Mouse (Mus musculus): ENCODE results near the gene Rnpepl1. TPM values are rescaled to one million over a fixed set of nuclear protein-coding genes. Genes with fewer than 3 reads are reported as not detected.

Rnpepl1 gene
- total and polyA plus RNA-seq, 3 experiments: 5.1 to 20.2 (median 14.6) TPM

DNA sequence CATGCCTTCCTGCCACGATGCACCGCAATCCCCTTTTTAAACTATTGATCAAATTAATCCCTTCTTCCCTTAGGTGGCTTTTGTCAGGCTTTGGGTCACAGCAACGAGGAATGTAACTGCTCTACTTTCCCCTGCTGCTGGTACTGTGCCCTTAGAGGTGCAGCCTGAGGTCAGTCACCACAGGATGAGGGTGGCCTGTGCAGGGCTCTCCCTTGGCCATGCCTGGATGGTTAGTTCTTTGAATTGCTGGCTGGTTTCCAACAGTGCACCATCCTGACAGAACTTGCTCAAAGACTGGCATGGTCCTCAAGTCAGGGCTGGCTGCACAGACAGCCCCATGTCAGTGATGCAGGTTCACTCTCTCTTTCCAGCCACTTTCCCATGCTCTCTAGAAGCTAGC is 36.6 kb upstream of the Rnpepl1 start:
- Histone ChIP-seq H3K79me2 (replicated peaks; ENCODE audit: control insufficient read depth, extremely low read depth, insufficient read depth, poor library complexity, severe bottlenecking) (no peaks in the 10 kb centered on the region), H3K4me3 (replicated peaks in 1 of 3; ENCODE audit: low read depth in 2 of 3, low read length in 2 of 3, poor library complexity in 1 of 3) (no peak overlapping the region), H3K9ac (ENCODE audit: insufficient read depth, low read depth) (no peak overlapping the region), H3K9me3 (replicated peaks; ENCODE audit: low read length) (peaks cover 6% of the 10 kb centered on the region), H3K4me2 (ENCODE audit: insufficient read depth, low read depth, poor library complexity, severe bottlenecking) (no peak overlapping the region), H3K36me3 (replicated peaks in 1 of 2; ENCODE audit: control insufficient read depth in 1 of 2, insufficient read depth in 1 of 2, low read length in 1 of 2) (no peaks in the 10 kb centered on the region), H3K27ac (ENCODE audit: insufficient read depth, low read depth) (no peak overlapping the region), H3K27me3 (replicated peaks) (peaks cover 95% of the 10 kb centered on the region), H3K4me1 (ENCODE audit: control insufficient read depth in 1 of 2, insufficient read depth in 2 of 2) (no peaks in the 10 kb centered on the region)
- dilution Hi-C loops (cut with MboI; ENCODE audit: extremely low pct_ligation_motif_present, extremely low pct_unique_long_range_greater_than_20kb, low sequenced_read_pairs): no loop called here
- in situ Hi-C loops (cut with MboI; ENCODE audit: low pct_ligation_motif_present, low pct_unique_long_range_greater_than_20kb, low sequenced_read_pairs): no loop called here
- no peak for DNase-seq (ENCODE audit: extremely low read depth)
- TF ChIP-seq IRF4 (IDR thresholded peaks at IDR 0.05; ENCODE audit: low read depth, low read length): no peak
- no peak for TF ChIP-seq JUN (IDR thresholded peaks at IDR 0.05; ENCODE audit: insufficient read depth, low read depth, low read length)
- TF ChIP-seq GABPA (IDR thresholded peaks at IDR 0.05; ENCODE audit: insufficient replicate concordance, low read depth, low read length): no peak
- no peak for TF ChIP-seq UBTF (IDR thresholded peaks at IDR 0.05; ENCODE audit: low read depth, low read length)

GRCm38 (mm10) chr1:92875360-92876111 is 35.0 kb upstream of the Rnpepl1 start:
- dilution Hi-C loops (cut with MboI; ENCODE audit: extremely low pct_ligation_motif_present, extremely low pct_unique_long_range_greater_than_20kb, low sequenced_read_pairs): no loop called here
- no peak for TF ChIP-seq UBTF (IDR thresholded peaks at IDR 0.05; ENCODE audit: low read depth, low read length)
- no peak for TF ChIP-seq MYC (IDR thresholded peaks at IDR 0.05; ENCODE audit: low read depth, low read length)
- no peak for TF ChIP-seq JUND (conservative IDR thresholded peaks at IDR 0.05; ENCODE audit: low read depth, low read length)
- TF ChIP-seq MAFK (IDR thresholded peaks at IDR 0.05; ENCODE audit: insufficient replicate concordance, low read length): no peak
- no peak for TF ChIP-seq NRF1 (IDR thresholded peaks at IDR 0.05; ENCODE audit: low read depth, low read length)
- TF ChIP-seq E2F4 (IDR thresholded peaks at IDR 0.05; ENCODE audit: insufficient replicate concordance, low read depth, low read length): no peak
- TF ChIP-seq ZMIZ1 (IDR thresholded peaks at IDR 0.05; ENCODE audit: low read depth, low read length): no peak
- TF ChIP-seq TCF12 (IDR thresholded peaks at IDR 0.05; ENCODE audit: low read depth, low read length): no peak
- TF ChIP-seq ZKSCAN1 (IDR thresholded peaks at IDR 0.05; ENCODE audit: borderline replicate concordance, low read depth, low read length): no peak
- no peak for TF ChIP-seq RAD21 (IDR thresholded peaks at IDR 0.05; ENCODE audit: low read depth, low read length)
- DNase-seq (ENCODE audit: extremely low read depth): no peak
- Histone ChIP-seq H3K9me3 (replicated peaks; ENCODE audit: low read length) (peaks cover 6% of the 10 kb centered on the region), H3K9ac (ENCODE audit: insufficient read depth, low read depth) (no peak overlapping the region), H3K36me3 (replicated peaks in 1 of 2; ENCODE audit: control insufficient read depth in 1 of 2, insufficient read depth in 1 of 2, low read length in 1 of 2) (no peaks in the 10 kb centered on the region), H3K4me2 (ENCODE audit: insufficient read depth, low read depth, poor library complexity, severe bottlenecking) (no peak overlapping the region), H3K4me1 (ENCODE audit: control insufficient read depth in 1 of 2, insufficient read depth in 2 of 2) (no peaks in the 10 kb centered on the region), H3K27me3 (replicated peaks) (peaks cover 95% of the 10 kb centered on the region), H3K27ac (ENCODE audit: insufficient read depth, low read depth) (no peak overlapping the region), H3K79me2 (replicated peaks; ENCODE audit: control insufficient read depth, extremely low read depth, insufficient read depth, poor library complexity, severe bottlenecking) (no peaks in the 10 kb centered on the region), H3K4me3 (replicated peaks in 1 of 3; ENCODE audit: low read depth in 2 of 3, low read length in 2 of 3, poor library complexity in 1 of 3) (no peak overlapping the region)
- in situ Hi-C loops (cut with MboI; ENCODE audit: low pct_ligation_motif_present, low pct_unique_long_range_greater_than_20kb, low sequenced_read_pairs): no loop called here
